Mouse (Mus musculus): ENCODE results near the gene Prrt1.

GRCm38 (mm10) chr17:34644608-34645007 lies 15.3 kb downstream of the Prrt1 start, which contains the start of gene Fkbpl:
- TF ChIP-seq POLR2A (IDR thresholded peaks at IDR 0.05; ENCODE audit: insufficient read depth, low read length), result no peak
- TF ChIP-seq CTCF (IDR thresholded peaks at IDR 0.05; ENCODE audit: low read depth, low read length), result no peak

Data from ES-Bruce4 (cell line).